Mouse (Mus musculus) liver, embryonic 16.5 days (tissue): Measurements from ENCODE around the gene Cldn15. TPM values are rescaled to one million over a fixed set of nuclear protein-coding genes. Genes with fewer than 3 reads are reported as not detected.
"Not testable (repeated sequence)": the region's sequence is repeated elsewhere in the genome, so short reads cannot be mapped to it uniquely, and the experiment has no call there.

Source experiments
- ATAC-seq: fragments of 200-750 bp; cut with Nextera tagmentation; 2 replicates; pipeline ENCODE4 v1.8.0; 2017; ENCODE audit warnings: low read depth, mild to moderate bottlenecking, moderate number of reproducible peaks, moderate library complexity
- H3K27ac ChIP-seq: fragments of 300-500 bp; sonication (generic); 2 replicates; pipeline ENCODE4 v1.5.1; 2014; ENCODE audit warnings: mild to moderate bottlenecking, low read length
- H3K27me3 ChIP-seq: fragments of 300-500 bp; sonication (generic); 2 replicates; pipeline ENCODE4 v1.6.1; 2014; ENCODE audit warnings: low read depth, low read length, mixed read lengths; ENCODE audit not compliant: control insufficient read depth, insufficient read depth
- H3K36me3 ChIP-seq: fragments of 300-500 bp; sonication (generic); 2 replicates; pipeline ENCODE4 v1.6.1; 2014; ENCODE audit warnings: mild to moderate bottlenecking; ENCODE audit not compliant: control insufficient read depth, insufficient read depth
- H3K4me1 ChIP-seq: fragments of 300-500 bp; sonication (generic); 2 replicates; pipeline ENCODE4 v1.6.1; 2014; ENCODE audit warnings: low read depth, low read length, mixed read lengths; ENCODE audit not compliant: control insufficient read depth
- H3K4me2 ChIP-seq: fragments of 300-500 bp; sonication (generic); 2 replicates; pipeline ENCODE4 v1.6.1; 2014; ENCODE audit warnings: low read depth, low read length, mixed read lengths
- H3K4me3 ChIP-seq: fragments of 300-500 bp; sonication (generic); 2 replicates; pipeline ENCODE4 v1.5.1; 2014; ENCODE audit warnings: low read depth, mild to moderate bottlenecking, low read length
- H3K9ac ChIP-seq: fragments of 300-500 bp; sonication (generic); 2 replicates; pipeline ENCODE4 v1.6.1; 2014; ENCODE audit warnings: low read depth, low read length
- H3K9me3 ChIP-seq: fragments of 300-500 bp; sonication (generic); replicated peaks from 2 replicates; pipeline ENCODE4 v1.6.1; 2016; ENCODE audit warnings: low read length; ENCODE audit not compliant: control insufficient read depth
- WGBS: fragments of 180-500 bp; shearing (Covaris S2); extraction: QIAGEN DNeasy Blood & Tissue Kit; methylation state at CpG from one replicate; pipeline ENCODE4 v1.1.7; 2014; ENCODE audit not compliant: insufficient replicate concordance; 5-methylcytosine and 5-hydroxymethylcytosine counted together
- polyA plus RNA-seq: library from polyadenylated mRNA; unstranded; fragments of >200 nt; fragmentation: Nextera tagmentation; extraction: Ambion mirVana; gene quantifications from 2 replicates; pipeline ENCODE4 v1.2.1, GENCODE M21; 2015

Cldn15 gene
- polyA plus RNA-seq, 1 experiment from 2014 or later = 7.9 TPM

DNA sequence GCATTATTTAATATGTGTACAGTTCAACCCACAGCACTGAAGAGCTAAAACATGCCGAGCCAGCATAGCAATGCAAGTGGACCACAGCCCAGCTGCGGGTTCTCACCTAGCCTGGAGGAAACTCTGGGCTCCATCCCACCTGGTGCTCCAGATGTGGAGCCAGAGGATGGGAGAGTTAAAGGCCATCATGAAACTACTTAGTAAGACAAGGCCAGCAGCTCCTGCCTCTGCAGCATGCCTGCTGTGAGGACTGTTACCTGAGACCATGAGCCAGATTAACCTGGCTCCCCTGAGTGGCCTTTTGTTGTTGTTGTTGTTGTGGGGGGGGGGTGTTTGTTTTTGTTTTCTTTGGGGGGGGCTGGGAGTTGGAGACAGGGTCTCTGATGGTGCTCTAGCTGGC is 23.0 kb upstream of the Cldn15 start:
- H3K9me3 ChIP-seq = no peaks in the 10 kb centered on the region
- ATAC-seq = no peak
- no peaks in the 10 kb centered on the region for H3K36me3 ChIP-seq
- H3K27ac ChIP-seq = no peak overlapping the region
- H3K27me3 ChIP-seq = no peaks in the 10 kb centered on the region
- H3K9ac ChIP-seq = no peak overlapping the region
- H3K4me2 ChIP-seq = no peak overlapping the region
- no peak overlapping the region for H3K4me3 ChIP-seq
- H3K4me1 ChIP-seq = no peaks in the 10 kb centered on the region
- 65% methylated on average over 2 of the region's 2 CpGs for WGBS

DNA sequence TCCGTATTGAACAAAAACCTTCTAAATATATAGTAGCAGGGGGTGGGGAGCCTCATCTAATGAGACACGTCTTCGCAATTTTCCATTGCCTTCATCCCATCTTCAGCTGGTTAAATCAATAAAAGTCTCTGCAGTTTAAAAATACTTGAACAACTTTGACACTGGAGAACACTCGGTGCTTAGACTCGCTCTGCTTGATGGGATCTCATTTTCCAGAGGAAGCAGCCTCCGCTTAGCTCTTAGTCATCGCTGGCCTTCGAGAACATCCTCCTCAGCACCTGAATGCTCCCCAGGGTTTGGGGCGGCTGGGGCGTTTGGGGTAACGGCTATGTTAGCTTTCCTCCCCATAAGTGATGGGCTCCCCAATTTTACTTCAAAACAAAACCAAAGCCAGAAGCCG is 21.3 kb upstream of the Cldn15 start:
- 68% methylated on average over 12 of the region's 12 CpGs for WGBS
- H3K27me3 ChIP-seq = no peaks in the 10 kb centered on the region
- H3K4me2 ChIP-seq = no peak overlapping the region

DNA sequence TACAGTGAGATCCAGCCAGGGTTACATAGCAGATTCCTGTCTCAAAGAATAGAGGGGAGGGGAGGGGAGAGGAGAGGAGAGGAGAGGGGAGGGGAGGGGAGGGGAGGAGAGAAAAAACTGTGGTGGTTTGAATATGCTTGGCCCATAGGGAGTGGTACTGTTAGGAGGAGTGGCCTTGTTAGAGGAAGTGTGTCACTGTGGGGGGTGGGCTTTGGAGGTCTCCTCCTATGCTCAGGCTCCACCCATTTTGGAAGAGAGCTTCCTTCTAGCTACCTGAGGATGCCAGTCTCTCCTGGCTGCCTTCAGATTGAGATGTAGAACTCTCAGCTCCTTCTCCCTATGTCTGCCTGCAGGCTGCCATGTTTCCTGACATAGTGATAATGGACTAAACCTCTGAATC is 18.5 kb upstream of the Cldn15 start:
- H3K9ac ChIP-seq = no peak overlapping the region
- H3K27ac ChIP-seq = no peak overlapping the region
- H3K27me3 ChIP-seq = no peaks in the 10 kb centered on the region
- H3K4me3 ChIP-seq = no peak overlapping the region
- H3K9me3 ChIP-seq = no peaks in the 10 kb centered on the region
- H3K4me1 ChIP-seq = peaks cover 4% of the 10 kb centered on the region
- no peak overlapping the region for H3K4me2 ChIP-seq
- H3K36me3 ChIP-seq = no peaks in the 10 kb centered on the region
- ATAC-seq = no peak

More for the DNA sequence above, 21.3 kb upstream of the Cldn15 start:
- ATAC-seq = no peak
- no peaks in the 10 kb centered on the region for H3K4me1 ChIP-seq
- no peak overlapping the region for H3K4me3 ChIP-seq
- H3K27ac ChIP-seq = no peak overlapping the region
- no peaks in the 10 kb centered on the region for H3K9me3 ChIP-seq
- H3K9ac ChIP-seq = no peak overlapping the region
- H3K36me3 ChIP-seq = no peaks in the 10 kb centered on the region

DNA sequence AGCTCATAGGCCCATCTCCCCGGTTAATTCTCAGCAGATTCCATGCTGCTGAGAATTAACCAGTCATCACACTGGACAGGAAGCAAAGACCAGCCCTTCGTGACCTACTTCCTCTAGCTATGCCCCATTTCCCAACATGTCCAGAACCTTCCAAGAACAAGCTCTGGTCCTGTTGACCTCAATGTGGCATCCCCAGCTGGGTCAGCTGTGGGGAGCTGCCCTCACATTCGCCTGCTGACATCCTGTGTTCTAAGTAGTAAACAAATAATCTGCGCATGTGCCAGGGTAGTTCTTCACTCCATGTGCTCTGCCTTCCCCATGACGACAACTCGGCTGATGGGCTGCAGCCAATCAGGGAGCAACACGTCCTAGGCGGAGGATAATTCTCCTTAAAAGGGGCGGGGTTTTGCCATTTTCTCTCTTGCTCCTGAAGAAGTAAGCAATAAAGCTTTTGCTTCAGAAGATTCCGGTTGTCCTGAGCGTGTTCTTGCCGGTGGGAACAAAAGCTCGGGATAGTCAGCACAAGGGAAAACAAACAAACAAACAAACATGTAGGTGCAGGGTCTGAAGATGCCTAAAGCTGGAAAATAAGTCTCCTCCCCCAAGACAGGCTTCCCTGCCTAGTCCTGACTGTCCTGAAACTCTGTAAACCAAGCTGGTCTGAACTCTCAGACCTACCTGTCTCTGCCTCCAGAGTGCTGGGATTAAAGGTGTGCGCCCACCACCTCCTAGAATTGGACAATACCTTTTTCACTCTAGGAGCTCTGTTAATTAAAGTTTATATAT is 16.7 kb upstream of the Cldn15 start:
- not testable (repeated sequence) for H3K4me2 ChIP-seq, H3K4me3 ChIP-seq, H3K27me3 ChIP-seq, H3K9me3 ChIP-seq, ATAC-seq, H3K36me3 ChIP-seq, H3K9ac ChIP-seq, H3K27ac ChIP-seq
- H3K4me1 ChIP-seq = peaks cover 14% of the 10 kb centered on the region
- WGBS = 67% methylated on average over 14 of the region's 14 CpGs

DNA sequence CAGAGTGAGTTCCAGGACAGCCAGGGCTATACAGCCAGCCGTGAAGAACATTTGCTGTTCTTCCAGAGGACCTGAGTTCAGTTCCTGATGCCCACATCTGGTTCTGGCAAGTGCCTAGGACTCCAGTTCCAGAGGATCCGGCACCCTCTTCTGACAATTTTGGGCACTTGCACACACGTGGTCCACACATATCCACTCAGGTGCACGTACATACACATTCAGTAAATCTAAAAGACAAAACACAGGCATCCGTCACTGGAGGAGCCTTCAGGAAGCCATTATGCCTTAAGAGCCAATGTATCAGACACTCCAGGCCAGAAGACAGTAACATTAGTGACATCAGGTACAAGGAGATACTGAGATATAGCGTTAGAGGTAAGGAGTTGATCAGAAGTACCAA is 15.9 kb upstream of the Cldn15 start:
- Histone ChIP-seq H3K4me1 (peaks cover 14% of the 10 kb centered on the region), H3K4me2 (no peak overlapping the region), H3K9ac (no peak overlapping the region), H3K9me3 (no peaks in the 10 kb centered on the region), H3K4me3 (no peak overlapping the region), H3K27me3 (no peaks in the 10 kb centered on the region), H3K36me3 (no peaks in the 10 kb centered on the region), H3K27ac (no peak overlapping the region)
- no peak for ATAC-seq
- WGBS = 72% methylated on average over 6 of the region's 6 CpGs

DNA sequence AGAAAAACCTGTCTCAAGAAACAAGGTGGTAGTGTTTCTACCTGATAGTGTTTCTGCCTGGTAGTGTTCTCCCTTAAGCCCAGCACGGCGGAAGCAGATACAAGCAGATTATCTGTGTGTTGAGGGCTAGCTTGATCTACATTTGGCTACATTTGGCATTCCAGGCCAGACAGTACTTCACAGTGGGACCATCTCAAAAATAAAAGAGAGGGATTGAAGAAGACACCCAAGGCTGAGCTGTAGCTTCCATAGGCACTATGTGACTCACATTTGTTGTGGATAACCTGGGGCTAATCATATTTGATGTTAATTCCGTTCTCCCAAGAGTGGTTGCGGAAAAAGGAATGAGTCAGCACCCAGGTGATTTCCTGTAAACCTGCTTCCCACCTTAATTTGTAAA is 14.3 kb upstream of the Cldn15 start:
- ATAC-seq = no peak
- WGBS = 59% methylated on average over 4 of the region's 4 CpGs
- Histone ChIP-seq H3K9me3 (no peaks in the 10 kb centered on the region), H3K4me1 (peaks cover 17% of the 10 kb centered on the region), H3K4me2 (no peak overlapping the region), H3K27ac (no peak overlapping the region), H3K4me3 (no peak overlapping the region), H3K9ac (no peak overlapping the region), H3K36me3 (no peaks in the 10 kb centered on the region), H3K27me3 (no peaks in the 10 kb centered on the region)

DNA sequence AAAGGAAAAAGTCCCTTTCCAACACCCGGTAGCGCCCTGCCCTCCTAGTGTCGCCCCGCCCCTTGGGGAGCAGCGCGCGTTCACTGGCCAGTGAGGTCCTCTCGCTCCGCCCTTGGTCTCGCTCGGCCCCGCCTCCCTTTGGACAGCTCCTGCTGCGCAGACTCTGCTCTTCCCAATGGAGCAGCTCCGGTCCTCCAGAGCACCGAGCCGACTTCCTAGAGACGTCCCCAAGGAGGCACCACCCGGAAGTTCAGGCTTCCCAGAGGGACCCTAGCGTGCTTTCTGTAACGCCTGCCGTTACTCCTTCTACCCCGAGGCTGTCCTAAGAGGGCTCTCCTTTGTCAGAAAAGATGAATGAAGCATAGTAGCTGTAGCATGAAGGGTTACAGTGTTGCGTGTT is 13.4 kb upstream of the Cldn15 start, which contains the start of gene Fis1:
Gene Fis1, plus strand, starts transcription at position 261 of the 400 bp plus-strand sequence.
- no peaks in the 10 kb centered on the region for H3K27me3 ChIP-seq
- H3K27ac ChIP-seq = peak within 1 kb of the TSS; percentile 71
- H3K4me2 ChIP-seq = peak within 1 kb of the TSS; percentile 92
- H3K36me3 ChIP-seq = no peaks in the 10 kb centered on the region
- H3K9me3 ChIP-seq = no peaks in the 10 kb centered on the region
- H3K9ac ChIP-seq = peak within 1 kb of the TSS; percentile 72
- under 1% methylated on average over 23 of the region's 23 CpGs for WGBS
- H3K4me1 ChIP-seq = peaks cover 17% of the 10 kb centered on the region
- H3K4me3 ChIP-seq = peak within 1 kb of the TSS; percentile 79
- peak; percentile 98 for ATAC-seq

DNA sequence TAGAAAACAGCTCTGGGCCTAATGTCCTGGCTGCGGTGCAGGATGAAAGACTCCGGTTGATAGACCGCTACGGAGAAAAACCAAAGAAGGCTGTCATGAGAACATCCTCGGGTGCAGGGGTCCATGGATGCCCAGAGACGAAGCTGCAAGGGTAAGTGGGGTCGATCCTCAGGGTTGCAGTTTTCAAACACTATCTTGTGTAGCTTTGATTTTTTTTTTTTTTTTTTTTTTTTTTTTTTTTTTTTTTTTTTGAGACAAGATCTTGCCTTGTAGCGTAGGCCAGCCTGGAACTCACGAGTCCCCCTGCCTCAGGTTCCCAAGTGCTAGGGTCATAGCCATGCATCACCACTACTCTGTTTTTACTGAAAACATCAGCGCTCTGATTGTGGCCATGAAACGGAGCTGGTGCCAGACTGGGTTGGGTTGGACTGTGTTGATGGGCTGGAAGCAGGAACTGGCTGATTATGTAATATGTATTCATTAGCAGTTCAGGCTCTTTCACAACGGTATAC is 12.9 kb upstream of the Cldn15 start:
- peak overlapping the region; percentile 79 for H3K4me3 ChIP-seq
- H3K4me1 ChIP-seq = peaks cover 17% of the 10 kb centered on the region
- H3K27ac ChIP-seq = peak overlapping the region; percentile 71
- ATAC-seq = peak; percentile 25
- WGBS = 3% methylated on average over 12 of the region's 12 CpGs
- H3K4me2 ChIP-seq = peak overlapping the region; percentile 92
- H3K27me3 ChIP-seq = no peaks in the 10 kb centered on the region
- H3K36me3 ChIP-seq = no peaks in the 10 kb centered on the region
- H3K9me3 ChIP-seq = no peaks in the 10 kb centered on the region
- H3K9ac ChIP-seq = peak overlapping the region; percentile 72

DNA sequence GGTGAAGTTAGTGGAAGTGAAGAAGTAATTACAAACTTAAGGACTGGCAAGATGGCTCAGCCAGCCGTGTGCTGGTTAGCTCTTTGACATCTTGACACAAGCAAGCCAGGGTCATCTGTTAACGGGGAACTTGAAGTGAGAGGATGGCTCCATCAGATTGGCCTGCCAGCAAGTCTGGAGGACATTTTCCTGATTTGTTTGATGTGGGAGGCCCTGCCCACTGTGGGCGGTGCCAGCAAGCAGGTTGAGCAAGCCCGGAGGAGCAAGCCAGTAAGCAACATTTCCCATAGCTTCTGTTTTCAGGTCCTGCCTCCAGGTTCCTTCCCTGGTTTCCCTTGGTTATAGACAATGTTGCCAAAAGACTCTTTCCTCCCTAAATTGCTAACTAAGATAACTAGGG is 10.8 kb upstream of the Cldn15 start:
- no peaks in the 10 kb centered on the region for H3K36me3 ChIP-seq
- 61% methylated on average over 4 of the region's 4 CpGs for WGBS
- no peak overlapping the region for H3K27ac ChIP-seq
- H3K4me1 ChIP-seq = peaks cover 17% of the 10 kb centered on the region
- no peaks in the 10 kb centered on the region for H3K9me3 ChIP-seq
- no peaks in the 10 kb centered on the region for H3K27me3 ChIP-seq
- H3K4me2 ChIP-seq = no peak overlapping the region
- no peak overlapping the region for H3K9ac ChIP-seq
- ATAC-seq = no peak
- H3K4me3 ChIP-seq = no peak overlapping the region
